Mouse (Mus musculus) limb, embryonic 14.5 days (tissue): ENCODE results near the gene Gbgt1. TPM values are rescaled to one million over a fixed set of nuclear protein-coding genes. Genes with fewer than 3 reads are reported as not detected.

Source experiments
- ATAC-seq: fragments of 200-750 bp; cut with Nextera tagmentation; 2 replicates; pipeline ENCODE4 v1.8.0; 2017; ENCODE audit warnings: low read depth, moderate number of reproducible peaks, moderate TSS enrichment; ENCODE audit not compliant: low FRiP score
- DNase-seq: peaks from one replicate; pipeline ENCODE4 v3.0.0-alpha.2; 2015; ENCODE audit warnings: low spot score
- H3K27ac ChIP-seq: fragments of 300-500 bp; sonication (generic); replicated peaks from 2 replicates; pipeline ENCODE4 v1.5.1; 2014; ENCODE audit warnings: low read depth, mild to moderate bottlenecking, low read length, moderate library complexity, mixed read lengths
- H3K27me3 ChIP-seq: fragments of 300-500 bp; sonication (generic); 2 replicates; pipeline ENCODE4 v1.6.1; 2014; ENCODE audit warnings: low read length, mixed read lengths; ENCODE audit not compliant: control insufficient read depth, insufficient read depth
- H3K36me3 ChIP-seq: fragments of 300-500 bp; sonication (generic); 2 replicates; pipeline ENCODE4 v1.6.1; 2014; ENCODE audit warnings: mild to moderate bottlenecking, low read length, moderate library complexity, mixed read lengths; ENCODE audit not compliant: control insufficient read depth, insufficient read depth
- H3K4me1 ChIP-seq: fragments of 300-500 bp; sonication (generic); 2 replicates; pipeline ENCODE4 v1.6.1; 2014; ENCODE audit warnings: antibody characterized with exemption, low read length, mixed read lengths; ENCODE audit not compliant: control insufficient read depth, insufficient read depth
- H3K4me2 ChIP-seq: fragments of 300-500 bp; sonication (generic); replicated peaks from 2 replicates; pipeline ENCODE4 v1.6.1; 2014; ENCODE audit warnings: low read depth, mild to moderate bottlenecking, low read length, moderate library complexity; ENCODE audit not compliant: severe bottlenecking
- H3K4me3 ChIP-seq: fragments of 300-500 bp; sonication (generic); replicated peaks from 2 replicates; pipeline ENCODE4 v1.5.1; 2014; ENCODE audit warnings: low read length
- H3K9ac ChIP-seq: fragments of 300-500 bp; sonication (generic); 2 replicates; pipeline ENCODE4 v1.6.1; 2014; ENCODE audit warnings: mild to moderate bottlenecking, low read depth, low read length, moderate library complexity; ENCODE audit not compliant: severe bottlenecking
- H3K9me3 ChIP-seq: fragments of 300-500 bp; sonication (generic); 2 replicates; pipeline ENCODE4 v1.6.1; 2016; ENCODE audit warnings: low read length; ENCODE audit not compliant: control insufficient read depth
- POLR2A ChIP-seq: fragments of 200-500 bp; IDR thresholded peaks from 2 replicates; pipeline ENCODE4 v1.8.0; 2012; ENCODE audit warnings: inconsistent platforms, mild to moderate bottlenecking, moderate library complexity, borderline replicate concordance; ENCODE audit not compliant: insufficient read depth, insufficient read length; ENCODE audit errors: extremely low read depth
- WGBS: fragments of 180-500 bp; shearing (Covaris S2); extraction: QIAGEN DNeasy Blood & Tissue Kit; methylation state at CpG from one replicate; pipeline ENCODE4 v1.1.7; 2014; 5-methylcytosine and 5-hydroxymethylcytosine counted together
- polyA plus RNA-seq, 2 experiments: library from polyadenylated mRNA; depleted of rRNA in 1 of 2; stranded (reverse) in 1 of 2; unstranded in 1 of 2; fragments of >200 nt; fragmentation: Nextera tagmentation in 1 of 2; extraction: Ambion mirVana in 1 of 2; gene quantifications; 2 replicates each; pipeline versions ENCODE4 v1.2.1 to v1.2.3; 2012 to 2014

Gbgt1 gene
- polyA plus RNA-seq, 2 experiments = 1.0 to 2.1 TPM

GRCm38 (mm10) chr2:28539206-28539605 lies 42.5 kb downstream of the Gbgt1 start:
- Histone ChIP-seq H3K9me3 (no peaks in the 10 kb centered on the region), H3K4me2 (0 out of 2 replicates have a peak overlapping the region, but pooled peaks have one; percentile 5), H3K27ac (peak overlapping the region; percentile 67), H3K4me3 (no peak overlapping the region), H3K36me3 (peaks cover 44% of the 10 kb centered on the region), H3K4me1 (peaks cover 48% of the 10 kb centered on the region), H3K27me3 (no peaks in the 10 kb centered on the region), H3K9ac (0 out of 2 replicates have a peak overlapping the region, but pooled peaks have one; percentile 16)
- peak; percentile 74 for ATAC-seq
- 35% methylated on average over 7 of the region's 7 CpGs for WGBS
- peak; percentile 55 for DNase-seq
- no peak for TF ChIP-seq POLR2A

- H3K4me1 ChIP-seq = peaks cover 40% of the 10 kb centered on the region
- H3K27ac ChIP-seq = no peak overlapping the region
- TF ChIP-seq POLR2A = no peak
- no peaks in the 10 kb centered on the region for H3K27me3 ChIP-seq
- peaks cover 51% of the 10 kb centered on the region for H3K36me3 ChIP-seq
- no peak overlapping the region for H3K4me3 ChIP-seq
- H3K9ac ChIP-seq = 0 out of 2 replicates have a peak overlapping the region, but pooled peaks have one; percentile 6
- ATAC-seq (no peak), DNase-seq (no peak)
- H3K9me3 ChIP-seq = no peaks in the 10 kb centered on the region
- H3K4me2 ChIP-seq = no peak overlapping the region
- WGBS = 77% methylated on average over 2 of the region's 2 CpGs
These were observed 43.3 kb downstream of the Gbgt1 start for GRCm38 (mm10) chr2:28539949-28540348.

GRCm38 (mm10) chr2:28540587-28541227 lies 44.0 kb downstream of the Gbgt1 start:
- Histone ChIP-seq H3K27ac (no peak overlapping the region), H3K36me3 (peaks cover 59% of the 10 kb centered on the region), H3K4me1 (peaks cover 33% of the 10 kb centered on the region), H3K4me3 (no peak overlapping the region), H3K9ac (no peak overlapping the region), H3K27me3 (no peaks in the 10 kb centered on the region), H3K9me3 (no peaks in the 10 kb centered on the region), H3K4me2 (no peak overlapping the region)
- DNase-seq (no peak), ATAC-seq (no peak)
- TF ChIP-seq POLR2A = no peak
- 89% methylated on average over 8 of the region's 8 CpGs for WGBS

GRCm38 (mm10) chr2:28543894-28544293 lies 47.2 kb downstream of the Gbgt1 start:
- 89% methylated on average over 8 of the region's 8 CpGs for WGBS

GRCm38 (mm10) chr2:28545976-28546375 lies 49.3 kb downstream of the Gbgt1 start:
- Histone ChIP-seq H3K4me1 (no peaks in the 10 kb centered on the region), H3K9ac (no peak overlapping the region), H3K4me3 (no peak overlapping the region), H3K4me2 (no peak overlapping the region), H3K27ac (no peak overlapping the region), H3K36me3 (peaks cover 94% of the 10 kb centered on the region), H3K9me3 (no peaks in the 10 kb centered on the region), H3K27me3 (no peaks in the 10 kb centered on the region)
- no peak for ATAC-seq
- DNase-seq = no peak
- no peak for TF ChIP-seq POLR2A

More at GRCm38 (mm10) chr2:28543894-28544293, 47.2 kb downstream of the Gbgt1 start:
- peaks cover 79% of the 10 kb centered on the region for H3K36me3 ChIP-seq
- H3K27me3 ChIP-seq = no peaks in the 10 kb centered on the region
- H3K4me1 ChIP-seq = peaks cover 8% of the 10 kb centered on the region
- no peak for TF ChIP-seq POLR2A
- no peak overlapping the region for H3K4me3 ChIP-seq
- no peaks in the 10 kb centered on the region for H3K9me3 ChIP-seq
- no peak overlapping the region for H3K9ac ChIP-seq
- H3K27ac ChIP-seq = no peak overlapping the region
- no peak overlapping the region for H3K4me2 ChIP-seq
- ATAC-seq = no peak
- DNase-seq = no peak
